Mouse (Mus musculus) thymus, postnatal 4 days (tissue): Measurements from ENCODE around the gene Slc25a5.

Experiments
- DNase-seq: peaks from one replicate; pipeline ENCODE4 v3.0.0; 2021

Gene Slc25a5

DNA sequence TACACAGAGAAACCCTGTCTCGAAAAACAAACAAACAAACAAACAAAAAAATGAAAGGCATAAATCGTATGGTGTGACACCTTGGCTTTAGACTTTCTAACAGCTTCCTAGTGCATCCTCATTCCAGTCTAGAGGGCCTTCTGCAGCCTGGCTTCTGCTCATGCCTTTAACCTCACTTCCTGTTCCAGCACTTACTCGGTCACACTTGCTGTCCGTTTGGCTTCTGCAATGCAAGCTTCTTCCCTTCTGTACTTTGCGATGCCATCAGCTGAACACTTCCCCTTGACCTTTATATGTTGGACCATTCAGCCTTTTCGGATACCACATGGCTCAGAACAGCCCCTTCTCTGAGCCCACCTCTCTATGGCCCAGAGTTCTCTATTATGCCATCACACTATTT lies 46.2 kb downstream of the Slc25a5 start:
- no peak for DNase-seq

DNA sequence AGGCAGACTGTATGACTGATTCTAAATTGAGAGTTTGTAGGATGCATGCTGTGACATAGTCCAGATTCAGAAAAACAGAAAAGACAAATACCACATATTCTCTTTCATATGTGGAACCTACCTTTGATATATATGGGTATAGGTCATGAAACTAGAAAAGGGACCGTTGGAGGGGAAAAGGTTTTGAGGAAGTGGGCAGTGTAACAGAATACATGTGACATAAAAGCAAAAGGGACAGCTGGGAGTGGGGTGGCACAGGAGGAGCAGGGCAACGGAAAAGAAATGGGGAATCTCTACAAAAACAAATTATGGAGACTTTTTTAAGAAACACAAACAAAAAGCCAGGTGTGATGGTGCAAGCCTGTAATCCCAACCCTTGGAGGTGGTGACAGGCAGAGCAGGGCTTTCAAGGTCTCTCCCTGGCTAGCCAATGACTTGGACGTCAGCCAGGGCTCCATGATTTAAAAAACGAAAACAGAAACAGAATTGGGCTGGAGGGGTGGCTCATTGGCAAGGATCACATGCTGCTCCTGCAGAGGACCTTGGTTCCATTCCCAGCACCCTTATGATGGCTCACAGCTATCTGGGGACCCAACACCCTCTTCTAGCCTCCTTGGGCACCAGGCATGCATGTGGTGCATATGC lies 48.0 kb downstream of the Slc25a5 start:
- DNase-seq = no peak

- no peak for DNase-seq
These were observed 51.7 kb downstream of the Slc25a5 start for GRCm38 (mm10) chrX:36847152-36847551.
